Mouse (Mus musculus): Measurements from ENCODE around the gene Bcl6.

- TF ChIP-seq POLR2A (IDR thresholded peaks at IDR 0.05; ENCODE audit: control insufficient read depth, low read depth, low read length) = no peak
- no peak for TF ChIP-seq CTCF (IDR thresholded peaks at IDR 0.05; ENCODE audit: control insufficient read depth, insufficient read depth, insufficient replicate concordance, low read depth, low read length)
Measured at GRCm38 (mm10) chr16:23986871-23987270, 1.8 kb downstream of the Bcl6 start.
